Mouse (Mus musculus): ENCODE data around the gene Cacna1b. TPM values are rescaled to one million over a fixed set of nuclear protein-coding genes. Genes with fewer than 3 reads are reported as not detected.

The Cacna1b gene
- total RNA-seq, 2 experiments from 2014 or later = 0.03 TPM; not detected in 1

DNA sequence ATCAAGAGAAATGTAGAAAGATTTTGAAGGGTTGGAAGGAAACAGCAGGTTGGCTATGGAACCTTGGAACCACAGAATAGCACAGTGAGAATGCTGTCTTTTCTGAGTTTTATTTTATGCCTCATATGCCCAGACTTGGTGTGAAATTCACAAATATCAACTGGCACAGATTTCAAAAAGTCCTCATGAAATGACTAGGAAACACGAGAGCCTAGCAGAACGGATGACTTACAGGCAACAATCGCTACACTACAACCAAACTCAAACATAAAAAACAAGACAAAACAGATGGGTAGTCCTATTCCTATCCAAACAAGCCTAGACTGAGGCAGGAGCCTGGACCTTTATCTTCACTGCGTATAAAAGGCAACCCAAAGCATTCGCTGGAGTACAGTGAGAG is 94.4 kb downstream of the Cacna1b start:
- intact Hi-C loops (cut with DNase I) = no loop called here

DNA sequence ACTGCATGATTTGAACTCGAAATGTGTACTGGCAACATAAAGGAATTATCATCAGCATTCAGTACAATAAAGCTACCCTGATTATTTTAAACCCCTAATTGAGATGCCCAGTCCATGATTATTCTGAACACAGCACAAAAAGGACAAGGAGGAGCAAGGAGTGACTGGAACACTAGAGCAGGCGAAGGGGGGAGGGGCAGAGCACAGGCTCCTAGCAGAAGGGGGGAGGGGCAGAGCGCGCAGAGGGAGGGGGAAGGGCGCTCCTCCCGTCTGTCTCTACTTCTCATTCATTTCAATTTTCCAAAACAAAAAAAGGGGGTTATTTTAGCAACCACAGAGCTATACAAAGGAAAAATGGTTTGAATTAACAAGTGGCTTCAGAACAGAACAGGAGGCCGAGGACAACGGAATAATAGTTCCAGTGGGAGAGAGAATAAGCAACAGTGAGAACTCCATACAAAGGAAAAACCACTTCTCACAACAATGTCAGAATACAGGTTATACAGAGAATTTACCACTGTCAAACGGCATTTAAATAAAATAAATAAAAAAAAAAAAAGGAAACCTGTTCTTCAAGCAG is 98.2 kb downstream of the Cacna1b start:
- intact Hi-C loops (cut with DNase I) = no loop called here
- DNase-seq (ENCODE audit: low spot score) = no peak

More for the DNA sequence above, 94.4 kb downstream of the Cacna1b start:
- DNase-seq (ENCODE audit: low spot score) = no peak

DNA sequence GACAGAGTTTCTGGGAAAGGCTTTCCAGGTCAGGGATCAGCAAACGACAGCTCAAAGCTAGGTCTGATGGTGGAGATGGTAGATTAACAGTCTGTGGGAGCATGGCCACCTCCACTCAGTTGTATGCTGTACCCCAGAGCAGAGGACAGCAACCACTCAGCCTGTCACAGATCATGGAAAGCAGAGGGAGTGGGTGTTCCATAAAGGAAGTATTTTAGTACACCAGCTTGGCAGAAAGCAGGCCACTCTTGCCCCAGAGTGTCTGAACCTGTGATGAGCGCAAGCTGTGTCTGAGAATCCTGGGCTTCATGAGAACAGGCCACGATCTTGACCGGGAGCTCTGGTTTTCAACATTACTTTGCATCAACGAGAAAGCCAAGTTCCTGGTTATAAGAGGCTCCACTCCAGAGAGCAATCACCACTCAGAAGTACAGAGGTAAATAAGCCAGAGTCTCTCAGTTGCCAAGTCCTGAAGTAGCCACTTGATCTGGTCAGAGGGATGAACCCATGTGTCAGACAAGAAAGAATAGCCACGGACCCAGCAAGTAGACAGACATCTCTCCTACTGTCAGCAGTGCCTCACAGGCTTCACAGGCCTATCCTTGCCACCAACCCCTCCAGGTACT is 103.7 kb downstream of the Cacna1b start:
- no peak for DNase-seq (ENCODE audit: low spot score)
- intact Hi-C loops (cut with DNase I) = no loop called here

DNA sequence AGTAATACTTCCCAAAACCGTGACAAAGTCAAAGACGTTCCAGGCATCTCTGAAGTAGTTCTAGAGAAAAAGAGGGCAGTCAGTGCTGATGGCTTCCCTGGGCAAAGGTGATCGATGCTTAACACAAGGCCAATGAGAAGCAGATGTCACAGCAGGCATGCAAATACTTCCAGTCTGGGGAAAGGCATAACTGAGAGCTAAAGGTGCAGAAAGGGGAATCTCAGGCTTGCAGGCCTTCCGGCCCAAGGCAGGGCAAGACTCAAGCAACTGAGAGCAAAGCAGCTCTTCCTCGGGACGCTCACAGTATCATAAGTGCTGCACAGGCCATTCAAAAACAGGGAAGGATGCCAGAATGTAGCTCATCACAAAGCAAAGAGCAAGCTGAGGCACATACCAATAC is 114.4 kb downstream of the Cacna1b start:
- no peak for DNase-seq (ENCODE audit: low spot score)
- intact Hi-C loops (cut with DNase I) = no loop called here

DNA sequence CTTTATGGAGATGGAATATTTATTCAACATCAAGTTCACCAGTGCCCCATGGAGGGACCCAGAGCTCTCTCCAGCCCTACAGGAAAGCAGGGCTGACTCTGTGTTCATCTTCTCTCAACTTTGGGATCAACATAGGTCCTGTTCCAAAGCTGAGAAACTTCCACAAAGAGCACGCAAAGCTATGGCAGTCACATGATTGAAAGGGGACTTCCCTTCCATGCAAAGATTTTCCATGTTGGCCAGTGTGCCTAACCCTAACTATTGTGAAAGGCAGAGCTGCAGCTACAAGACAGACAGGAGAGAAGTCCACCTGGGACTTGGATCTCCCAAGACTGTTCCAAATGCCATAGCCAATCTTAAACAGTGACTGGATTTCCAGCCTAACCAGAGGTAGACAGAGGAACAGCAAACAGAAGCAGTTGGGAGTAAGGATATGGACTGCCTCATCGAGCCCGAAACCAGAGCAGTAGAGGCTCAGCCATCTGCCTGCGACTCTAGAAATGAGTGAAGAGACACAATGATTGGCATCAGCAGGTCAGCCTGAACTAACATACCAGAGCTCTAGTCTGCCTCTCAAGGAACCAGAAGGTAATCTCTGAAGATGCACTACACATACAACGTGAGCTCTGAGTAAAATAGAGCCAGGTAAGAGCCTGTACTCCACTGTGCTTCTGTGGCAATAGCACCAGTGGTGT is 116.4 kb downstream of the Cacna1b start:
- intact Hi-C loops (cut with DNase I) = no loop called here
- no peak for DNase-seq (ENCODE audit: low spot score)

DNA sequence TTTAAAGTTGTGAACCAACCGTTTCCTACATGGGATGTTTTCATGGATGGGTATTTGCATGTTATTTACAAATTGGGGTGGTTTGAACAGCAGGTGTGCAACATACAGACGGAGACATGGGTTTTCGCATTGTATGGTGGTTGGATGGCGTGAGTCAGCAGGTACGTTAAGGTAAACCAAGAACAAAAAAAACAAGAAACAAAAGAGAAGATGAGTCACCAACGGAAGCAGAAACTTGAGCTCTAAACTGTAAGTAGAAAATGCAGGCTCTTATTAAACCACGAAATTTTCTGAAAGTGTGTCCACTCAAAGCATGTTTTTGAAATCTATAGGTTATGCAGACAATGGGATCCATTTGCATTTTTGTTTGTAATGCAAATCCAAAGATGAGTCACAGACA is 120.1 kb downstream of the Cacna1b start:
- intact Hi-C loops (cut with DNase I) = no loop called here
- no peak for DNase-seq (ENCODE audit: low spot score)

DNA sequence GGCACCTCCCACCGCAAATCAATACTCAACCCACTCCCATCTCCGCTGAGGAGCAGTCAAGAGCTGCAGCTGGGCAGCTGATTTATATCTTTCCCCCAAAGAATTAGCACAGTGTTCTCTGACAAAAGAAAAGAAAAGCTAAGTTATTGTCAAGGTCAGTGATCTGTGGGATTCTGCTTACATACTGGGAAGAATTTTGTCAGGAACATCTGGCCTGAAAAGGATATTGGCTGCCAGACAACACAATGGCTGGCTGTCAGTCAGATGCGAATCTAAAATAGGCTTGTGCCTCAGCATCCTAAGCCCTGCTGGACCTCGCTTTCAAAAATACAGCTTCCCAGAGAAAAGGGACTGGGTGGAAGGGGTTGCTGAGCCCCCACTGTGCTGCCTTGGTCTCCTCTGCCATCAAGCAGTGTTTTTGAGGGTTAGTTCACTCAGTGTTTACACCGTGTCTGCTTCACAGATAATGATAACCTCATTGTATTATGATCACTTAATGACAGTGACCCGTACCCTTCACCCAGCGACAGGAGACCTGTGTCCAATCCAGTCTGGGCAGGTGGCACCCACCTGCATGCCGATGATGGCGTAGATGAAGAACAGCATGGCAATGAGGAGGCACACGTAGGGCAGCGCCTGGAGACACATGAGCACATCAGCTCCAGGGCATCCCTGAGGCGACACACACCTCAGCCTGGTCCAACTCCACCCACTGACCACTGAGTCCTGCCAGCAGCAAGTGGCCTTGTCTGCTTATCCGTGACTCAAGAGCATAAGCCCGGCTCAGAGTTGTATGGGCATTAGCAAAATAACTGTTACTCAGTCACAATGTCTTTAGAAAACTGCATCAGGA is 124.6 kb downstream of the Cacna1b start:
- intact Hi-C loops (cut with DNase I) = no loop called here
- no peak for DNase-seq (ENCODE audit: low spot score)

DNA sequence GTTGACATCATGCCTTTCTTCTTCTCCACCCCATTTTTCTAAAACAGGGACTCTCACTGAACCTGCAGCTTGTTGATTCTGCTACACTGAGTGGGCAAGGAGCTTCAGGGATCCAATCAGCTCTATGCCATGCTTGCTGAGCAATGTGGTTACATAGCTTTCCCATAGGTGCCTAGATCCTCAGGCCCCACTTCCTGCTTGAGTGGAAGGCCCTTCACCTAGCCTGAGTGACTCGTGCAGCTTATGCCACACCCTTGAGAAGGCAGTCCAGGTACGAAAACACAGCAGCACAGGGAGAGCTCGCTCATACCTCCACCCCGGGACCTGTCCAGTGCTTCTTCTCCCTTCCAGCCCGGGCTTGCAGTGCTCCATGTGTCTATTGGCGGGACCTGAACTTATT is 129.3 kb downstream of the Cacna1b start:
- intact Hi-C loops (cut with DNase I) = no loop called here
- no peak for DNase-seq (ENCODE audit: low spot score)

DNA sequence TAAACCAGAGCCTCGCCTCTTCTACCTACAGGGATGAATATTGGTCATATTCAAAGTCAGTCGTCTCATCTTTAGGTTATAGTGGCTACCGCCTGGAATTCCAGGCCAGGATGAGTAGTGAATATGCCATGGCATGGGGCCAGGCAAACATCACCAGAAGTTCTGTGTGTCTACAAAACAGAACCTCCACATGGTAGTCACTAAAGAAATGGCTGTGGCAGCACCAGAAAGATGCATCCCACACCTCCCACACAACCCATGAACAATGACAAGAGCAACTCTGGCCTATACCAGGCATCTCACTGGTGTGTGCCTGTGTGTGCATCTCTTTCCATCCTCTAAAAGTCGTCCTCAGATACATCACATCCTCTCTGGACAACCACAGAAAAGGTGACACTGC is 145.8 kb downstream of the Cacna1b start:
- intact Hi-C loops (cut with DNase I) = no loop called here
- no peak for DNase-seq (ENCODE audit: low spot score)

DNA sequence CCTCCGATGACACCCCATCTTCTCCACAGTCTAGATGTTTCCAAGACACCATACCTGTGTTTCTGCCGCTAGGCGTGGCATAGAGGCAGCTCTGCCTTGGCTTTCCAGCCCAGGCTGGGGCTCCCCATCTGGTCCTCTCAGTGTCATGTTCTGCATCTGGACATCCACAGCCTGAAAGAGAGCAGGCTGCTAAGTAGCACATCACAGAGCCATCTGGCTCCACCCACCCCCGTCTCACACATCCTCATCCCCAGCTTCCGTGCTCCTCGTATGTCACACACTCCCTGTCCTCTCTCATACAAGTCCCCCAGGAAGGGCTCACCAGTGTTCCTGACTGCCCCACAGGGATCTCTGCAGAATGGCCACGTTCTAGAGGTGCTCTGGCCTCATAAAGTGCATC is 153.2 kb downstream of the Cacna1b start:
- DNase-seq (ENCODE audit: low spot score) = no peak
- intact Hi-C loops (cut with DNase I) = no loop called here

DNA sequence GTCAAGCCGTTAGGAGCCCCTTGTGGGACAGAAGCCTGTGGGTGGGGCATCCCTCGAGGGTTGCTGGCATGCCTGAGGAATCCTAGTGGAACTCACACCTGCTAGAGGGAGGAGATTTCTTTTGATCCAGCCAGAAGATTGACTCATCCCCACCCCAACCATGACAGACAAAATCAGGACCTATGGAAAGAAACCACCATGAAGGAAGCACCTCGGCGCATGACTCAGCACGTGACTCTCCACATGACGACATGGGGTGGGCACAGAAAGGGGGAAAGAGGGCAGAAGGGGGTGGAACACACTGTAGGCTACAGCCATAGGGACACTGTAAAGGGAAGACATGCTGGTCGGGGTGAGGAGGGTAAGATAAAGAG is 154.2 kb downstream of the Cacna1b start:
- DNase-seq (ENCODE audit: low spot score) = no peak

DNA sequence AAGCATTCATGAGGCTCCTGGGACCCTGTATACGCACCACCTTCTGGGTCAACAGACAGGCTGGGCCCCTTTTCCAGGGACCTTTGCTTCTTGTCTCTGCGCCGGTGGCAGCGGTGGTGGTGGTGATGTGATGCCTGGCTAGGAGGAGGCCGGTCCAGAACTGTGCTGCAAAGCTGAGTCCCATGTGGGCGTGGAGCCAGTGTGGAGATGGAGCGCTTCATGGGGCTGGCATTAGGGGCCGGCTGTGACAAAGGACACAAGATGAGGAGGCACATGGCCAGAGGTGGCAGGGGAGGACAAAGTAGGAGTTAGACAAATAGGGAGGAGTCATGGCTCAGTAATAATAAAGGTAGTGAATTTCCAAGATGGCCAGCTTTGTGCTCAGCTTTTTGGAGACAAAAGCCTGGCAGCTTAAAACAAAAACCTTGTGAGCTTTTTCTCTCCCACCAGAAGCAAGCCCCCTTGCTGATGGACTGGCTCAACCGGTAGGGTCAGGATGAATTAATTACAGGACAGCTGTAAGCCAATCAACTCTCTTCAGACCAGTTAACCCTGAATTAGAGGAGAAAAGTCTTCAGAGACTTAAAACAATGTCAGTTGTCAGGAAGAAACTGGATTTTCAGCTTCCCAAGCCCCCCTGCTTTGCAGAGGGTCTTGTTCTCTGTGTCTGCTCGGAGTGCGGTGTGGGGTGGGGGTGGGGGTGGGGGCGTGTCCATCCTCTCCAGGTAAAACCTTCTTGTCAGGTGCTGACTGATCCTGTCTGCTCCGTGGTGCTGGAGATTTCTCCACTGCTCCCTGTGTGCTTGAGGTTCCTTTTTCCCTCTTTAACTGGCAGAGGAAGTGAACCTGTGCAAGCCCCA is 154.8 kb downstream of the Cacna1b start:
- no peak for DNase-seq (ENCODE audit: low spot score)
- intact Hi-C loops (cut with DNase I) = no loop called here

More for the DNA sequence above, 154.2 kb downstream of the Cacna1b start:
- intact Hi-C loops (cut with DNase I) = no loop called here

DNA sequence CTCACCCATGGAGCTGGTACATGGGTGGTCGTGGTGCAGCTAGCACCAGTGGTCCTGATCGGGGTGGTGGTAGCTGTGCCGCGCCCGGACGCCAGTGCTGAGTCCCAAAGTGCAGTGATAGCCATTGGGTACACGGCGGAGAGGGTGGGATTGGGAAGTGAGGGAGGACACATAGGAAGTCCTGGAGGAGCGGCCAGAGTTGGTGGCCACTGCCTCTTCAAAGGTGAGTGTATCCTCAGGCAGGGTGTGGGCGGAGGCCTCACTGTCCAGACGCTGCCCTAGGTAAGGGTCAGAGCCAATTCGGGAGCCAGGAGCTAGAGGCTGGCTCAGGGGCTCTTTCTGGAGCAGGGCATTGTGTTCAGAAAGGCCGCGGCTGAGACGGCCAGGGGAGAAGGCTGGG is 156.4 kb downstream of the Cacna1b start:
- intact Hi-C loops (cut with DNase I) = no loop called here
- DNase-seq (ENCODE audit: low spot score) = no peak

DNA sequence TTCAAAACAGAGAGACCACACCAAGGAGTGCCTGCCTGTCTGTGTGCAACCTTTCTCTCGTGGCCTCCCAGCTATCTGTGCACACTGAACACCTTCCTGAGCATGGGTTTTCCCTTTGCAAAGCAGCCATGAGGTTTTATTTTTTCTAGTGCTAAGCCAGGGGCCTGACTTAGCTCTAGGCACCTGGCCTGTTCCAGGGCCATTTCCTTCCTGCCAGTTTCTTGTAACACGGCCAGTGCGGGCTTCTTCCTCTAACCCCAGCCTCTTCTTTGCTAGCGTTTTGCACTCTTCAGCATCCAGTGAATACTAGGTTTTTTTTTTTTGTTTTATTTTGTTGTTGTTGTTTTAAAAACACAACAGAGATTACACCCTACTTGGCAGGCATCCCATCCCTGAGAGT is 157.9 kb downstream of the Cacna1b start:
- DNase-seq (ENCODE audit: low spot score) = no peak
- intact Hi-C loops (cut with DNase I) = no loop called here

DNA sequence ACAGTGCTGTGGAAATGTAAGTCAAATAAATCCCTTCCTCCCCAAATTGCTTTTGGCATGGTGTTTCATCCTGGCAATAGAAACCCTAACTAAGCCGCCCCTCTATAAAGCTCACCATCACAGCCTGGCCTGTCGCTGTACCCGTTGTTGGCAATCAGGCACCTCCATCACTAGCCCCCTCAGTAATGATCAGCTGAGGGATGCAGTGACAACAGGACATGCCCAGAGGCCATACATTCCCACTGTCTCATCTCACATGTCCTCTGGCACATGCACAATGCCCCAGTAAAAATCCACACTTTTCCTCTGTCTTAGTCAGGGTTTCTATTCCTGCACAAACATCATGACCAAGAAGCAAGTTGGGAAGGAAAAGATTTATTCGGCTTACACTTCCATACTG is 173.5 kb downstream of the Cacna1b start:
- DNase-seq (ENCODE audit: low spot score) = no peak
- intact Hi-C loops (cut with DNase I) = no loop called here

DNA sequence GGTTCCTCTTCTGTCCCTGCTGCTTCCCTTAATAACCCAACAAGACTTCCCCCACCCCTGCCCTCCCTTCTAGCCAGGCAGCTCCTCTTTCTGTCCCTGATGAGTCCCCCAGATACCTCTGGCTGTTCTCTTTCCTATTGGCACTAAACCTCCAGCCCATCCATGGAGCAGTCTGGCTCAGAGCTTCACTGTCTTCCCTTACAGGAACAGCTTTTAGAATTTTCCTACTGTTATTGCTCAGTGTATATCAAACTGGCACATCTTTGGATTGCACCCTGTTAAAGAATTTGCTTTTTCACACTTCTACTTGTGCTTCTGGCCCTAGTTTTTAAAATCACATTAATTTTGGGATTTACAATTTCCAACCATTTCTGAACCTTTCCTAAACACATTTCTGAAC is 175.0 kb downstream of the Cacna1b start:
- intact Hi-C loops (cut with DNase I) = no loop called here
- DNase-seq (ENCODE audit: low spot score) = no peak

DNA sequence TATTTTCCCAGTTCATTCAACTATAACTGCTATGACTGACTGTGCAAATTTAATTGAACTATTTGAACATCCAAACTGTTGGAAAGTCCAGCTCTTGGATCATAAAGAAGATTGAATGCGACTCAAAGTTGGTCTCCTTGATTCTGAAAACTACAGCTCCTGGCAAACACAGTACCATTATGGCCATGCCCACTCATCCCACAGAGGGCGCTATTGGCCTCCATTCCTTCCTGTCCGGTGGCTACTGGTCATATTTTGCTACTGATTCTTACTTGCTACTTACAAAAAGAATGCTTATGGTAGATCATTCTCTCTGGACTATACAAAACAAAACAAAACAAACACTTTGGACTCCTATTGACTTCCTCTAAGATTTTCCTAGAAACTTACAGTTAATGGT is 188.3 kb downstream of the Cacna1b start:
- intact Hi-C loops (cut with DNase I) = loop anchor here (1.0 to 10.0 kb wide), 2 partner anchors 181 to 370 kb away; partner anchors contain the start of gene Zmynd19
- no peak for DNase-seq (ENCODE audit: low spot score)

DNA sequence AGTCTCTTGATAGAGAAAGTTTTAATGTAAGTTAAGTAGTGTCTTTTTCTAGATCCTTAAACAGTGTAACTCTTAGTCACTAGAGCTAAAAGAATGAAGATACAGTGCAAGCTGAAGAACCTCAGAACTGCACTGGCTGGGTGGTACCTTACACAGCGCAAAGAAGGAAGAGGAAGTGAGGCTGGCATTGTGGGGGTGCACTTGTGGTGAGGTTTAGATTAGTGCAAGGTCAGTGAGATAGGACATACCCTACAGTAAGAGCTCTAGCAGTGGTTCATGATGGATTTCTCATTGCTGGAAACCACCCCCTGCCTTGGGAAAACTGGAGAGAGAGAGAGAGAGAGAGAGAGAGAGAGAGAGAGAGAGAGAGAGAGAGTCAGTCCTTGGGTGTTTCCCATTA is 192.0 kb downstream of the Cacna1b start:
- intact Hi-C loops (cut with DNase I) = loop anchor here (10.0 kb wide), 1 partner anchor 374 kb away; the partner anchor contains the start of gene Zmynd19
- no peak for DNase-seq (ENCODE audit: low spot score)

DNA sequence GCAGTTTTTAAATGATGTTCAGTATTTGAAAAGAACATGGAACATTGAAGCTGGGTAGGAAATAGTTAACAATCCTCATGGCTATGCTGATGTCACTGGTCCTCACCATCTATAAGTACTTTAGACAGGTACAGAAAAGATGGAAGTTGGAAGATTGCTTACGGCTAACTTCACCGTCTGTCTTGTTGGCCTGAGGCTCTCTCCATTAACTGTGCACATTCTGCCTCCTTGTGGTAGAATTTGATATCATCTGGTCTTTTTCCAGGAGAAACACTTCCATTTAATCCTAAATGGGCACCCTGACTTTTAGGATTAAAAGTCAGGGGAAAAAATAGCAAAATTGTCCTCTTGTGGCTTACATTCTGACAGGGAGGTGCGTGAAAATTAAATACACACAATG is 194.4 kb downstream of the Cacna1b start:
- no peak for DNase-seq (ENCODE audit: low spot score)
- intact Hi-C loops (cut with DNase I) = loop anchor here (1.0 to 2.0 kb wide), 4 partner anchors 78 to 272 kb away; no protein-coding TSS in a partner anchor
